Mouse (Mus musculus): Measurements from ENCODE around the gene Dnmbp.

DNA sequence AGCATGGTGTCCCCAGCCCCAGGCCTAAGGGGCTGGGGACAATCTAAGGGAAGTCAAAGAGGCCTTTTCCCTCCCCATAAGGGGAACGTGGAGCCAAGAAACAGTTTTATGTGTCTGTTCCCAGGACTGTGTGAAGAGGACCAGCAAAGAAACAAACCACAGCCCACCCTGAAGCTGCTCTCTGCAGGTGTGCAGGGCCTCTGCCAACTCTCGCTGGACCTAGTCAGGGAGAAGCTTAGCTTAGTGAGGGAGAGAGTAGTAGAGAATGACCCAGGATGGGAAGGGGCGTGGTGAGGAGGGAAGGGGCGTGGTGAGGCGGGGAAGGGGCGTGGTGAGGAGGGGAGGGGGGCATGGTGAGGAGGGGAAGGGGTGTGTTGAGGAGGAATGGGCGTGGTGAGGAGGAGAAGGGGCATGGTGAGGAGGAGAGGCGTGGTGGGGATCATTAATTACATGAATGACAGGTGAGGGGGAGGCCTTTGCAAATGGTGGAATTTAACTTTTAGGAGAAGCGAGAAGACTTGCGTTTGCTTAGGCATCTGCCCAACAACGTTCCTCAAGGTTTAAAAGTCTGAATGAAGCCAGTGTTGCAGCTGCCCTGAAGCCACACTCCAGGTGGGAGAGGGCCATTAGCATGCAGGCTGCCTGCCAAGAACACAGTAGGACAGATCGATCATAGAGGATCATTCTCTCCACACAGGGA lies 9.3 kb upstream of the Dnmbp start:
- TF ChIP-seq POLR2A (IDR thresholded peaks at IDR 0.05; ENCODE audit: control insufficient read depth in 1 of 2, insufficient read depth in 1 of 2, low read depth in 1 of 2, low read length in 2 of 2, poor library complexity in 1 of 2) (no peak), MAX (IDR thresholded peaks at IDR 0.05; ENCODE audit: low read length) (no peak), POLR2AphosphoS2 (IDR thresholded peaks at IDR 0.05; ENCODE audit: low read length) (no peak)

Data from MEL (cell line).